Mouse (Mus musculus) embryonic facial prominence, embryonic 12.5 days (tissue): ENCODE measurements around the gene Nos3. TPM values are rescaled to one million over a fixed set of nuclear protein-coding genes. Genes with fewer than 3 reads are reported as not detected.

ENCODE experiments used
- ATAC-seq: fragments of 200-750 bp; cut with Nextera tagmentation; 2 replicates; pipeline ENCODE4 v1.8.0; 2017; ENCODE audit not compliant: insufficient number of reproducible peaks, insufficient read depth, low FRiP score, low TSS enrichment
- H3K27ac ChIP-seq: fragments of 300-500 bp; sonication (generic); 2 replicates; pipeline ENCODE4 v1.5.1; 2016; ENCODE audit warnings: mild to moderate bottlenecking
- H3K27me3 ChIP-seq: fragments of 300-500 bp; sonication (generic); 2 replicates; pipeline ENCODE4 v1.6.1; 2016; ENCODE audit warnings: mild to moderate bottlenecking, moderate library complexity
- H3K36me3 ChIP-seq: fragments of 300-500 bp; sonication (generic); 2 replicates; pipeline ENCODE4 v1.6.1; 2016; ENCODE audit warnings: mild to moderate bottlenecking
- H3K4me1 ChIP-seq: fragments of 300-500 bp; sonication (generic); 2 replicates; pipeline ENCODE4 v1.6.1; 2016
- H3K4me2 ChIP-seq: fragments of 300-500 bp; sonication (generic); replicated peaks from 2 replicates; pipeline ENCODE4 v1.6.1; 2016; ENCODE audit warnings: mild to moderate bottlenecking, moderate library complexity
- H3K4me3 ChIP-seq: fragments of 300-500 bp; sonication (generic); 2 replicates; pipeline ENCODE4 v1.5.1; 2016; ENCODE audit warnings: mild to moderate bottlenecking
- H3K9ac ChIP-seq: fragments of 300-500 bp; sonication (generic); 2 replicates; pipeline ENCODE4 v1.6.1; 2016; ENCODE audit warnings: mild to moderate bottlenecking, moderate library complexity
- H3K9me3 ChIP-seq: fragments of 300-500 bp; sonication (generic); 2 replicates; pipeline ENCODE4 v1.6.1; 2016; ENCODE audit warnings: mild to moderate bottlenecking, moderate library complexity
- WGBS: fragments of 180-500 bp; shearing (Covaris S2); methylation state at CpG from one replicate; pipeline ENCODE4 v1.1.7; 2016; 5-methylcytosine and 5-hydroxymethylcytosine counted together
- polyA plus RNA-seq: library from polyadenylated mRNA; unstranded; fragments of >200 nt; fragmentation: Nextera tagmentation; extraction: Ambion mirVana; gene quantifications from 2 replicates; pipeline ENCODE4 v1.2.1, GENCODE M21; 2016

Gene Nos3
- polyA plus RNA-seq, 1 experiment from 2014 or later: 6.7 TPM

DNA sequence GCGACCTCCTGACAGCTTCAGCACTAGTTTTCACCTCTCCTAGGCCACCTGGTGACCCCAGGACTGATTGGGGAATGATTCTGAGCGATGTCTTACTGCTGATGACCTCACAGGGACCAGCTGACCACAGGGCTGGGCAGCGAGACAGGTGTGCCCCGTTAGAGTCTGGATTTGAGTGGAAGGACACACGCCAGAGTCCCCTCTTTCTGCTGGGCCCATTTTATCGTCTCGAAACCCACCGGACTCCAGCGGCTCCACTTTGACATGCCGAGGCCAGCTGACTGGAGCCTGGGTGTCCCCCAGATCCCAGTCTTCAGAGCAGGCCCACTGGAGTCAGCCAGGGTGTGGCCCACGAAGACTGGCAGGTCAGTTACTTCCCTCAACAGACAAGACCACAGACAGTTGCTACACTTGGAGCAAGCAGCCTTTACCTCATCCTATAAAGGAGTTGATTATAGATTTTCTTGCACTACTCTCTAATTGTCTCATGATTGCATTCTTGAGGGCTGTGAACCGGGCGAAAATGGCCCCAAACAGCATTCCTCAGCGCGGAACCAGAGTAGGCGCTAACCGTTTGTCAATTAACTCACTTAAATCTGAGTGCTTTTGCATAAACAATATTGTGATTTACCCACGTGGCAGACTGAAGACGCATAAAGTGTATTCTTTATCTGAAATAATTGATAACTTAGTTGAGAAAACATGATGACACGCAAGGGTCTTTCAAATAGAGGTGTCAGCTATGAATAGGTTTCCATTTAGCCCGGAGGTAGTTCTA, 59.6 kb downstream of the Nos3 start:
- H3K36me3 ChIP-seq: peaks cover 20% of the 10 kb centered on the region
- WGBS: 12% methylated on average over 21 of the region's 21 CpGs
- H3K4me3 ChIP-seq: peak overlapping the region; percentile 54
- peak overlapping the region; percentile 66 for H3K9ac ChIP-seq
- no peak for ATAC-seq
- H3K27ac ChIP-seq: peak overlapping the region; percentile 92
- H3K9me3 ChIP-seq: no peaks in the 10 kb centered on the region
- H3K27me3 ChIP-seq: no peaks in the 10 kb centered on the region
- peak overlapping the region; percentile 68 for H3K4me2 ChIP-seq
- H3K4me1 ChIP-seq: peaks cover 47% of the 10 kb centered on the region

DNA sequence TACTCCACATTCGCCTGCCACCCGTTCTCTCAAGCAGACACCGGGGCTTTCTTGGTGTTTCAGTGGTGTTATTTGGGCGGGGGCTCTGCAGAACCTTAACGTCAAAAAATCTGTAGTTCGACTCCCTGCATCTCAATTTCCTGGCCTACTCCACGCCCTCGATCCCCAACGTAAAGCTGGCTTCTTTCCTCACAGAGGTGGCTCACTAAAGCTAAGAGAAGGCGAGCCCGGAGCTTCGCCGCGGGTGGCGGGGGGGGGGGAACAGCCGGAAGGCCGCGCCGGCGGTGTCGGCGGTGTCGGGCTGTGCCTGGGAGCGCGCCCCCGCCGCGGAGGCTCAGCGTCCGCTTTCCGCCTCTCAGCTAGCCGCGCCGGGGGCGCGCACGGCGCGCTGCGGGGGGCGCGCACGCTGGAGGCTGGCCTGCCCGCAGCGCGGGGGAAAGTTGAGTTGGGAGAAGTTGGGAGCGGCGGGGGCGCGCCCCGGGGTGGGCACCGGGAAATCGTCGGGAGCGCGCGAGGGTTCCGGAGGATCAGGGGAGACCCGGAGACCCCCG, 60.3 kb downstream of the Nos3 start:
- peak overlapping the region; percentile 68 for H3K4me2 ChIP-seq
- H3K9ac ChIP-seq: peak overlapping the region; percentile 55
- peaks cover 19% of the 10 kb centered on the region for H3K36me3 ChIP-seq
- H3K9me3 ChIP-seq: no peaks in the 10 kb centered on the region
- under 1% methylated on average over 58 of the region's 60 CpGs for WGBS
- H3K27me3 ChIP-seq: no peaks in the 10 kb centered on the region
- peak overlapping the region; percentile 82 for H3K27ac ChIP-seq
- H3K4me1 ChIP-seq: peaks cover 47% of the 10 kb centered on the region
- ATAC-seq: no peak
- peak overlapping the region; percentile 54 for H3K4me3 ChIP-seq

DNA sequence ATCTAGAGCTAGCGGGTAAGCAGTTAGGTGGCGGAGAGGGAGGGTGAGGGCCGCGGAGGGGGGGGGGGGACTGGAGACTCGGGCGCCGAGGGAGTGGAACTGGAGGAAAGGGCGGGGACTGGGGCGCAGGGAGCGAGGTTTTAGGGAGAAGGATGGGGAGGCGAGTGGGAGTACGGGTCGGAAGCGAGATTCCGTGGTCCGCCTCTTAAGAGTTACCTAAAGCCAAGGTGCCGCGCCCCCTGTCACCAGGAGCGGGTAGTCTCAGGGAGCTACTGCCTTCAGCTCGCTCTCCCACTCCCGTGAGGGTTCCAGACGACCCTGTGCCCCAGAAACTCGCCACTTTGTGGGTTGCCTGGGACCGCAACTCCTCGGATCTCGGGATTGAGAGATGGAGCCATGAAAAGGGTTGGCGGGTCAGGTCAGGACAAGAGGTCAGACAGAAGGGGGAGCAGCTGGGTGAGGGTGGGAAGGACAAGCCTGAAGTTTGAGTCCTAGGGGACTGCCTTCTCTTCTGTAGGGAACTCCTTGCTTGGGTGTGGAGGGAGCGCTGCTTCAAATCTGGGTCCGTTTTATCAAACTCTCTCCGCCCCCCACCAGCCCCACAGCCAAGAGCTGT, 60.9 kb downstream of the Nos3 start:
- Histone ChIP-seq H3K9me3 (no peaks in the 10 kb centered on the region), H3K4me1 (peaks cover 47% of the 10 kb centered on the region), H3K27me3 (no peaks in the 10 kb centered on the region), H3K4me2 (peak overlapping the region; percentile 68), H3K27ac (peak overlapping the region; percentile 82), H3K36me3 (peaks cover 19% of the 10 kb centered on the region), H3K9ac (peak overlapping the region; percentile 55), H3K4me3 (peak overlapping the region; percentile 54)
- ATAC-seq: no peak
- 0% methylated on average over 24 of the region's 30 CpGs for WGBS

DNA sequence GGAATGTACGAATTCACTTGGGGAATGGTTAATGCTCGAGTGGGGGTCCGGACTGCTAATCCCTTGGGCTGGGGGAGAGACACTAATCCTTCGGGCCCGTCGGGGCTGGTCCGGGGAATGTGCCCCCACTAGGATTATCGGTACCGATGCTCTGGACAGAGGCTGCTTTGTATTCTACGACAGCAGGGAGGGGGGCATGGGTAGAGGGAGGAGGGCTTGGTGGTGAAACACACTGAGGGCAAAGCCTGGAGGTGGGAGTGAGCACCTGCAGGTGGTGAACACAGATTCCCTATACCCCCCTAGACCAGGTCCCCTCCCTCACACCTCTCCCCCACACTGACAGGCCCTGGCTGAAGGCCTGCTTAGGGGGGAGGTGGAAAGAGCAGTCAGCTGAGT, 61.4 kb downstream of the Nos3 start:
- Histone ChIP-seq H3K4me2 (peak overlapping the region; percentile 68), H3K27me3 (no peaks in the 10 kb centered on the region), H3K9me3 (no peaks in the 10 kb centered on the region), H3K4me3 (peak overlapping the region; percentile 54), H3K36me3 (peaks cover 19% of the 10 kb centered on the region), H3K4me1 (peaks cover 47% of the 10 kb centered on the region), H3K27ac (no peak overlapping the region; the same call in 1 of the 2 replicates), H3K9ac (peak overlapping the region; percentile 55)
- ATAC-seq: no peak
- 1% methylated on average over 10 of the region's 10 CpGs for WGBS

DNA sequence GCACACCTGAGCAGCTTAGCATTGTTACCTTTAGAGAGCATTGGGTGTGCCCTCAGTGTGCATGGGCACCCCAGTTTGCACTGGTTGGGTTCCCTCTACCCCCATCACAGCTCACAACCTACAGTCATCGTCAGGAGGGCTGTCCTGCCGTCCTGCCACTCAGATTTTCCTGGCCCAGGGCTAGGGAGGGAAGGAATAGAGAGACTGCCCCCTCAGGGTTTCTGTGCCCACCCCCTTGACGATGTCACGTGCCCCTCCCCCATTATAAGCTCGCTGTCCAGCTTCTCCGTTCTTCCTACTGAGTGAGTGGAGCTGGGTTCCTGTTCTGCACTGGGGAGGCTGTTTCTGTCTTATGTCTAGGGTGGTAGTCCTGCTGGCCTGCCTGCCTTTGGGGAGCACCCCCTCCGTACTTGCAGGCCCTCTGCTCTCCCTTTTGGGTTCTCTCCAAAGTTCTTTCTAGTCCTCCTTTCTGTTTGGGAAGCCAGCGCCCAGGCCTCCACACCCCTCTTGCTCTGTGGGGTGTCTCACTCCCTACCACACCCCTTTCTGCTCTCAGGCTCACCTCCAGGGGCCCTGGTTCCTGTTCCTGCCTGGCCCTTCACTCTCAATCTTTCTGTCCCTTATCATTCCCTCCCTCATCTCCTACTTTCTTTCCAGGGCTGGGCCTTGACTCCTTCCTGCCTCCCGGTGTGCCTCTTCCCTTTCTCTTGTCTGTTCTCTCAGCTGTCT, 62.1 kb downstream of the Nos3 start:
- Histone ChIP-seq H3K4me2 (peak overlapping the region; percentile 68), H3K9ac (peak overlapping the region; percentile 55; the same call in 1 of the 2 replicates), H3K4me1 (peaks cover 47% of the 10 kb centered on the region), H3K36me3 (peaks cover 23% of the 10 kb centered on the region), H3K27me3 (no peaks in the 10 kb centered on the region), H3K27ac (no peak overlapping the region; the same call in 1 of the 2 replicates), H3K9me3 (no peaks in the 10 kb centered on the region), H3K4me3 (peak overlapping the region; percentile 54)
- ATAC-seq: no peak
- 6% methylated on average over 9 of the region's 9 CpGs for WGBS

DNA sequence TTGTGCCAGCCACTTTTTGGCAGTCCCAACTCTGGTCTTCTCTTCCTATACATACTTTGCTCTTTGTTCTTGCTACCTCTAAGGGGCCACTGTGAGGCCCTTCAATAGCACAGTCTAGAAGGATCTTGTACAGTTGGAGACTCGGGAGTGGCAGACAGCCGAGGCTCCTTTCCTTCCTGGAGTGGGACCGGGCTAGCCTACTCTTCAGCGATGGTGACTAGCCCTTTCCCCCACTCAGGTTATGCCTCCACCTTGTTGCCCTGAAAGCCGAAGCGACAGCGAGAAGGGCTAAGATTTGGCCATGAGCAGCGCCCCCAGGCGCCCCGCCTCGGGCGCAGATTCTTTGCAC, 62.6 kb downstream of the Nos3 start:
- Histone ChIP-seq H3K9ac (0 out of 2 replicates have a peak overlapping the region, but pooled peaks have one; percentile 55), H3K4me2 (peak overlapping the region; percentile 68), H3K27me3 (no peaks in the 10 kb centered on the region), H3K4me1 (peaks cover 46% of the 10 kb centered on the region), H3K27ac (no peak overlapping the region; the same call in 1 of the 2 replicates), H3K4me3 (no peak overlapping the region), H3K36me3 (peaks cover 29% of the 10 kb centered on the region), H3K9me3 (no peaks in the 10 kb centered on the region)
- WGBS: 11% methylated on average over 12 of the region's 12 CpGs
- no peak for ATAC-seq

DNA sequence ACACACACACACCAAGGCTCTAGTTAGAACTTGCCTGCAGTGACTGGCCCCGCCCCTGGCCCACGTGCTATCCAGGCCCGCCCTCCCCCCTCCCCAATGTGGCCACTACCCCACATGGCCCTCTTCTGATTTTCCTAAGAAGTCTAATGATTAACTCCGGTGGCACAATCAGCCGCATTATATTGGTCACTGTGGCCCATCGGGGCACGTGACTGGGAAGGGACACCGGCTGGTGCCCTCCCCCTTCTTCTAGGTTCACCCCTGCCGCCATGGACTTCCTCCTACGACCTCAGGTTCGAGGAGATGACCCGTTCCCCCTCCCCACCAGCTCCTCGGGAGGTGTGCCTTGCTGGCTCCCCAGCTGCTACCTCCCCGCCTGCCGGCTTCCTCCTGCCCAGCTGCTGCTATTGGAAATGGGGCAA, 63.4 kb downstream of the Nos3 start:
- ATAC-seq: no peak
- H3K27ac ChIP-seq: no peak overlapping the region
- no peak overlapping the region for H3K9ac ChIP-seq
- H3K4me1 ChIP-seq: peaks cover 40% of the 10 kb centered on the region
- peaks cover 36% of the 10 kb centered on the region for H3K36me3 ChIP-seq
- H3K4me3 ChIP-seq: 0 out of 2 replicates have a peak overlapping the region, but pooled peaks have one; percentile 10
- H3K27me3 ChIP-seq: no peaks in the 10 kb centered on the region
- H3K9me3 ChIP-seq: no peaks in the 10 kb centered on the region
- 6% methylated on average over 15 of the region's 15 CpGs for WGBS
- peak overlapping the region; percentile 68 for H3K4me2 ChIP-seq

DNA sequence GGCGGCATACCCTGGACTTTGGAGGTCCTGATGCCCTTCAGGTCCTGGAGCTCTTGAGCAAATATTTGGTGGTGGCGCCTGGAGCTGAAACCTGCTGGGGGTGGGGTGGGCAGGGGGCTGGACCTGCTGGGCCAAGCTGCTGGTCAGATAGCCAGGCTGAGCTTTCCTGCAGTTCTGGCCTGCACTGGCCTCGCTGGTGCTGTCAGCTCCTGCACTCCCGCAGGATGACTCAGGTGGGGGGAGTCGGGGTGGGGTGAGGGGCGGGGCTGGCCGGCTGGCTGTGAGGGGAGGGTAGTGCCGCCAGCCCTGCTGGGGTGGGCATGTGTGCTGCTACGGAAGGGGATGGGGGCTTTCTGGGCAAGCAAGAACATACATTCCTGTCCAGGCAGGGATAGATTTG, 64.0 kb downstream of the Nos3 start:
- WGBS: 12% methylated on average over 9 of the region's 9 CpGs
- Histone ChIP-seq H3K27me3 (no peaks in the 10 kb centered on the region), H3K4me2 (peak overlapping the region; percentile 68), H3K9me3 (no peaks in the 10 kb centered on the region), H3K9ac (no peak overlapping the region), H3K4me1 (peaks cover 40% of the 10 kb centered on the region), H3K27ac (no peak overlapping the region), H3K4me3 (no peak overlapping the region), H3K36me3 (peaks cover 42% of the 10 kb centered on the region)
- ATAC-seq: no peak

DNA sequence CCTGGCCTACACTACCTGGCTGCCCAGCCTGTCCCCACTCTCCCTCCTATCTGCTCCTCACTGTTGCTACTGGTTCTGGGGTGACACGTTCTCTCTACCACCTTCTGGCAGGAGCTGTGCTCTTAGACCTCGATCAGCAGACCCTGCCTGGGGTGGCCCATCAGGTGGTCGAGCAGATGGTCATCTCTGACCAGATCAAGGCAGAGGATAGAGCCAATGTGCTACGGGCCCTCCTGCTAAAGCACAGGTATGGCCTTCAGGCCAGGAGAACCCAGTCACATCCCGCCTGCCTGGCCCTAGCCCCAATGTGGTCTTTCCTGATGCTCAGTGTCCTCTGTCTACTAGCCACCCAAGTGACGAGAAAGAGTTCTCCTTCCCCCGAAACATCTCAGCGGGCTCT, 69.4 kb downstream of the Nos3 start:
- no peak for ATAC-seq
- Histone ChIP-seq H3K9ac (no peak overlapping the region), H3K36me3 (peaks cover 89% of the 10 kb centered on the region), H3K4me3 (no peak overlapping the region), H3K9me3 (no peaks in the 10 kb centered on the region), H3K27me3 (no peaks in the 10 kb centered on the region), H3K27ac (no peak overlapping the region), H3K4me1 (peaks cover under 1% of the 10 kb centered on the region), H3K4me2 (no peak overlapping the region)
- 84% methylated on average over 8 of the region's 8 CpGs for WGBS
